Mouse (Mus musculus): ENCODE results near the gene Bbs7.

Gene Bbs7

GRCm38 (mm10) chr3:36551343-36551742 lies 61.9 kb downstream of the Bbs7 start:
- DNase-seq (ENCODE audit: low read depth) = no peak

DNA sequence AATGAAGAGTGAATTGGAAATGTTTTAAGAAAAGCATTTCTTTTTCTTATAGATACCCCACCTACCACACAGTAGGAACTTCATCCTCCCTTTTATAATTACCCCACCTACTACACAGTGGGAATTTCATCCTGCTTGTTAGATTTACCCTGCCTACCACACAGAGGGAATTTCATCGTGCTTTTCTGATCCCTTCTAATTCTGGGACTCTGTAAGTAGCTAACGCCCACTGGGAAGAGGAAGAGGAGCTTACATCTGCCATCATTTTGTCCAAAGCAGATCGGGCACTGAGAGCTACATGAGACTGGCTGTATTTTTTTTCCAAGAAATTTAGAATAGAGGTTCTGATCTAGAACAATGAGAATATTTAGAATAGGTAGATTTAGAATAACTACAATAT lies 68.3 kb downstream of the Bbs7 start:
- no peak for DNase-seq (ENCODE audit: low read depth)

GRCm38 (mm10) chr3:36541399-36541798 lies 71.9 kb downstream of the Bbs7 start:
- DNase-seq (ENCODE audit: low read depth) = no peak

GRCm38 (mm10) chr3:36540756-36541155 lies 72.5 kb downstream of the Bbs7 start:
- DNase-seq (ENCODE audit: low read depth) = no peak

- no peak for DNase-seq (ENCODE audit: low read depth)
Observed at GRCm38 (mm10) chr3:36537701-36538470, 75.4 kb downstream of the Bbs7 start.

DNA sequence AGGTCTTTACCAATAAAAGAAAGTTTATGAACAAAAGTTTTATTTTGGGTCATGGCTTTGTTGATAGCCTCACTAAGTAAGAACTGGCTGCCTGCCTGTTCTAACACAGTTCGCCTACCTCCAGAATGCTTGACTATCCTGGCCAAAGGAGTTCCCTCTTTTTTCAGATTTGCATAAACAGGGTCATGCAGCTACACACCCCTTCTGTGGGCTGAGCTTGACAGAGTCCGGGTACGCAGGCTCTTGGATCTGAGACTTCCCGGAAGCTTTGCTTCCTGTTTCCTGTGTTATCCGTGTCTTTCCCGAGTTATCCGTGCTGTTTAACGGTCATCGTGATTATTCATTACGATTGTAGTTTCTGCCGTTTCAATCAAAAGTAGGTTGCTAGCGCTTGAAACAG lies 77.2 kb downstream of the Bbs7 start:
- DNase-seq (ENCODE audit: low read depth) = no peak

GRCm38 (mm10) chr3:36533201-36533672 lies 80.0 kb downstream of the Bbs7 start:
- peak; percentile 19 for DNase-seq (ENCODE audit: low read depth)

GRCm38 (mm10) chr3:36532738-36533137 lies 80.5 kb downstream of the Bbs7 start:
- DNase-seq (ENCODE audit: low read depth) = no peak

DNA sequence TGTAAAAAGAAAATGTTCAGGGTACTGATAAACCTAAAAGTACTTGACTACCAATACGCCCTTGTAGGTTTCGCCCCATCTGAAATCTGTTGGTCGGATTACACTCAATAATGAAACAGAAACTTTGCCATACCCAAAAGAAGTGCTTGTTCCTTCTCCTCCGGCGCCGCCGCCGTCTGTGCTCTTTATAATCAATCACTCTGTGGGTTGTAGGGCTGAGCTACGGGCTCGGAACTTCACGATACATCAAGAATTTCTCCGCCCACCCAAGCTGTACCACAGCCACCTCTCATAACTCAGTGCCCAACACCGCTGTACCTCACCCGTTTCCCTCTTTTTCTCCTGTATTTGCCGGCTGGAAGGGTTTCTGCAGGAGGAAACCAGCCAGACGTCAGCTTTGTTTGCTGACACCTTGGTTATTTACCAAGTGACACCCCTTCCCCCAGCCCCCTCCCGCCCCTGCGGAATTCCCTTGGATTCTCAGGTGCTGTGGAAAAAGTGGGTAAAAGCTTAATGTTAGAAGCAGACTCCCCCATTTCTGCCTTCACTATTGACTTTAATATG lies 81.2 kb downstream of the Bbs7 start:
- peak; percentile 53 for DNase-seq (ENCODE audit: low read depth)

DNA sequence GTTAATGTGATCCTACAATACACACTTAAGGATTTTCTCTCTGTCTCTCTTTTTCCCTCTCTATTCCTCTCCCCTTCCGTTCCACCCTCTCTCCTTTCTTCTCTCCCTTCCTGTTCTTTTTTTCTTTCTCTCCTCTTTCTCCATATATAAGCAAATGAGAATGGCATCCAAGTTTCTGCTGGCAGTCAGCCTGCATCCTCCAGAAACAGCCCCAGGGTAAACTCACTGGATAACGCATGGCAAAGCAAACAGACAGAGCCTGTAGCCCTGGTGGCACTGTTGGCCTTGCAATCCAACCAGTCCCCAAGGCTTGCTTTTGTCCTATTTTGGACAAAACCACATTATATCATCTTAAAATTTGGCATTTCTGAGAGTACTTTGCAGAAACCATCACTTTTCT lies 82.0 kb downstream of the Bbs7 start:
- DNase-seq (ENCODE audit: low read depth) = no peak

GRCm38 (mm10) chr3:36530781-36531180 lies 82.5 kb downstream of the Bbs7 start:
- no peak for DNase-seq (ENCODE audit: low read depth)

GRCm38 (mm10) chr3:36530345-36530744 lies 82.9 kb downstream of the Bbs7 start:
- no peak for DNase-seq (ENCODE audit: low read depth)

DNA sequence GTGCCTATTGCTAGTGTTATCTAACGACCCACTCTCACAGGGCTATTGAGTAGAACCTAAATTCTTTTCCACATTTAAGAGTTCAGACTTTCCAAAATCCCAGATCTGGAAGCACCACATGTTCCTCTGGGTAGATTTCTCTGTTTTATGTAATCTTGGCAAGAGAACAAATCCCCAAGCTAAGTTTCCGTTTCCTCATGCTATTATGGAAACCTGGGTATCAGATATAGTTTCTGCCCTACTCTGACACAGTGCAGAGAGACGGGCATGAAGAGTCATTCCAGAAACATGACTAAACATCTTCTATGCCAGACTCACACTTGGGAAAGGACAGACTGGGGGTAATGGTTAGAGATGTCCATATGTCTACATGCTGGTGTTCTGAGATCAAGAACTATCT lies 88.8 kb downstream of the Bbs7 start:
- DNase-seq (ENCODE audit: low read depth) = no peak

All from induced T-regulatory cell, adult 2 months (primary cell).